Mouse (Mus musculus) mesoderm, embryonic 11.5 days (tissue): ENCODE measurements at regions not wholly inside any gene's neighbourhood (a gene's known extent, or its start where the extent isn't known, plus 50 kb on each side); places are given as distances from the start of the nearest gene placed in this dataset.
"Not testable (repeated sequence)": the region's sequence is repeated elsewhere in the genome, so short reads cannot be mapped to it uniquely, and the experiment has no call there.

ENCODE experiments used
- DNase-seq: peaks from one replicate; pipeline ENCODE4 v3.0.0-alpha.2; 2012; ENCODE audit warnings: low read depth, low spot score

GRCm38 (mm10) chr5:18502831-18503230 is 142.7 kb upstream of the Gnai1 start:
- no peak for DNase-seq

GRCm38 (mm10) chr5:18494305-18494704 is 134.2 kb upstream of the Gnai1 start:
- DNase-seq = no peak

GRCm38 (mm10) chr5:18489709-18490108 is 129.6 kb upstream of the Gnai1 start:
- no peak for DNase-seq

- no peak for DNase-seq
Observed at GRCm38 (mm10) chr5:18487076-18487772, 127.1 kb upstream of the Gnai1 start.

- DNase-seq = no peak
Observed at GRCm38 (mm10) chr5:18484376-18484775, 124.2 kb upstream of the Gnai1 start.

- DNase-seq = no peak
Observed at GRCm38 (mm10) chr5:18478420-18478819, 118.3 kb upstream of the Gnai1 start.

- no peak for DNase-seq
Observed at GRCm38 (mm10) chr5:18477372-18478017, 117.3 kb upstream of the Gnai1 start.

- no peak for DNase-seq
Observed at GRCm38 (mm10) chr5:18472114-18472513, 112.0 kb upstream of the Gnai1 start.

- no peak for DNase-seq
Observed at GRCm38 (mm10) chr5:18457771-18458170, 97.6 kb upstream of the Gnai1 start.

GRCm38 (mm10) chr5:18456196-18456595 is 96.0 kb upstream of the Gnai1 start:
- DNase-seq = no peak

- DNase-seq = not testable (repeated sequence)
Observed at GRCm38 (mm10) chr5:18452871-18453757, 93.0 kb upstream of the Gnai1 start.

GRCm38 (mm10) chr5:18449261-18449660 is 89.1 kb upstream of the Gnai1 start:
- DNase-seq = no peak

GRCm38 (mm10) chr5:18448330-18448670 is 88.1 kb upstream of the Gnai1 start:
- no peak for DNase-seq

- DNase-seq = no peak
Observed at GRCm38 (mm10) chr5:18447665-18448329, 87.6 kb upstream of the Gnai1 start.

- DNase-seq = peak; percentile 75
Observed at GRCm38 (mm10) chr5:18445969-18446368, 85.8 kb upstream of the Gnai1 start.

- no peak for DNase-seq
Observed at GRCm38 (mm10) chr5:18439986-18440385, 79.8 kb upstream of the Gnai1 start.

GRCm38 (mm10) chr5:18439281-18439680 is 79.1 kb upstream of the Gnai1 start:
- no peak for DNase-seq

GRCm38 (mm10) chr5:18436099-18436748 is 76.1 kb upstream of the Gnai1 start:
- no peak for DNase-seq

- DNase-seq = no peak
Observed at GRCm38 (mm10) chr5:18434245-18434644, 74.1 kb upstream of the Gnai1 start.

- DNase-seq = no peak
Observed at GRCm38 (mm10) chr5:18433287-18433686, 73.1 kb upstream of the Gnai1 start.

GRCm38 (mm10) chr5:18425098-18425497 is 64.9 kb upstream of the Gnai1 start:
- no peak for DNase-seq
